Comparison of ENCODE assay signal across 13 mouse cellular contexts in genomic region chr2:35963280-35963679, GRCm38 (mm10).
"Had no signal": no experiment of that assay in that cellular context is flagged by ENCODE, and none has a peak within 500 bp of the region (broad histone marks: within the 10 kb centered on the region; RNA-seq: fewer than 3 reads in every experiment).

No protein-coding gene starts in this region.

- DNase-seq: kidney, adult 2 months; kidney, postnatal 25 days; left cerebral cortex, postnatal 4 days; liver, embryonic 13.5 days; lung, adult 2 months; lung, postnatal 14 days; thymus, adult 18-20 months; thymus, postnatal 36 days had no signal

- ATAC-seq: intestine, postnatal 0 days; midbrain, embryonic 15.5 days had no signal

- H3K36me3 ChIP-seq: liver, embryonic 13.5 days; midbrain, embryonic 12.5 days; midbrain, embryonic 15.5 days had no signal

- H3K27ac ChIP-seq: kidney, postnatal 0 days; liver, embryonic 13.5 days; macrophage; midbrain, embryonic 12.5 days; midbrain, embryonic 15.5 days had no signal

- H3K4me3 ChIP-seq: liver, embryonic 13.5 days; midbrain, embryonic 12.5 days; midbrain, embryonic 15.5 days had no signal

- H3K27me3 ChIP-seq: midbrain, embryonic 12.5 days; midbrain, embryonic 15.5 days had no signal

- H3K4me2 ChIP-seq: liver, embryonic 13.5 days; midbrain, embryonic 12.5 days; midbrain, embryonic 15.5 days had no signal

- H3K4me1 ChIP-seq: liver, embryonic 13.5 days; midbrain, embryonic 12.5 days; midbrain, embryonic 15.5 days had no signal

- H3K9ac ChIP-seq: liver, embryonic 13.5 days; midbrain, embryonic 12.5 days; midbrain, embryonic 15.5 days had no signal

- H3K9me3 ChIP-seq: liver, embryonic 13.5 days; midbrain, embryonic 12.5 days; midbrain, embryonic 15.5 days had no signal
